Mouse (Mus musculus): Measurements from ENCODE around the gene Cnfn.

- no peak for TF ChIP-seq POLR2A (IDR thresholded peaks at IDR 0.05; ENCODE audit: borderline replicate concordance, insufficient read depth, low read length)
- no peak for TF ChIP-seq CTCF (IDR thresholded peaks at IDR 0.05; ENCODE audit: borderline replicate concordance, insufficient read depth, low read depth, low read length)
These were observed 32.0 kb upstream of the Cnfn start for GRCm38 (mm10) chr7:25401551-25401950.

All from cerebellum, adult 2 months (tissue).